Mouse (Mus musculus) CH12.LX (cell line): ENCODE results near the gene Rpl12. TPM values are rescaled to one million over a fixed set of nuclear protein-coding genes. Genes with fewer than 3 reads are reported as not detected.

Experiments
- DNase-seq: peaks from one replicate; pipeline ENCODE4 v3.0.0-alpha.2; 2013; ENCODE audit errors: extremely low read depth
- H3K27ac ChIP-seq: 2 replicates; pipeline ENCODE4 v1.5.1; 2012; ENCODE audit warnings: low read depth, mild to moderate bottlenecking, control low read depth, moderate library complexity; ENCODE audit not compliant: insufficient read depth
- H3K27me3 ChIP-seq: replicated peaks from 2 replicates; pipeline ENCODE3; 2012; ENCODE audit warnings: inconsistent platforms
- H3K36me3 ChIP-seq, 2 experiments: replicated peaks in 1 of 2; 2 replicates each; pipeline versions ENCODE3 to v1.6.1; 2012; ENCODE audit warnings: inconsistent platforms in 1 of 2, low read length in 1 of 2, mild to moderate bottlenecking in 1 of 2, mixed read lengths in 1 of 2, moderate library complexity in 1 of 2; ENCODE audit not compliant: control insufficient read depth in 1 of 2, insufficient read depth in 1 of 2
- H3K4me1 ChIP-seq, 2 experiments: 2 replicates each; pipeline ENCODE4 v1.6.1; 2012; ENCODE audit warnings: inconsistent platforms in 1 of 2, moderate library complexity in 1 of 2; ENCODE audit not compliant: insufficient read depth in 2 of 2, control insufficient read depth in 1 of 2
- H3K4me2 ChIP-seq: 2 replicates; pipeline ENCODE4 v1.6.1; 2012; ENCODE audit warnings: low read depth, mild to moderate bottlenecking, control low read depth; ENCODE audit not compliant: poor library complexity, insufficient read depth, severe bottlenecking
- H3K4me3 ChIP-seq, 3 experiments: fragments of 150-350 bp in 1 of 3; sonication (generic) in 1 of 3; replicated peaks in 1 of 3; 2 replicates each; pipeline versions ENCODE3 to v1.5.1; 2011 to 2012; ENCODE audit warnings: low read depth in 2 of 3, low read length in 2 of 3, mild to moderate bottlenecking in 2 of 3, moderate library complexity in 2 of 3, control low read depth in 1 of 3, improper control_type of control experiment in 1 of 3, inconsistent platforms in 1 of 3, mixed read lengths in 1 of 3; ENCODE audit not compliant: poor library complexity in 1 of 3
- H3K79me2 ChIP-seq: replicated peaks from 2 replicates; pipeline ENCODE4 v1.6.1; 2012; ENCODE audit warnings: mild to moderate bottlenecking, moderate library complexity; ENCODE audit not compliant: control insufficient read depth, poor library complexity, insufficient read depth, severe bottlenecking; ENCODE audit errors: extremely low read depth
- H3K9ac ChIP-seq: 2 replicates; pipeline ENCODE4 v1.6.1; 2012; ENCODE audit warnings: low read depth, mild to moderate bottlenecking, control low read depth, moderate library complexity; ENCODE audit not compliant: insufficient read depth
- H3K9me3 ChIP-seq: replicated peaks from 2 replicates; pipeline ENCODE3; 2012; ENCODE audit warnings: low read length, inconsistent platforms, mixed read lengths
- BHLHE40 ChIP-seq: IDR thresholded peaks from 2 replicates; pipeline ENCODE4 v1.6.1; 2011; ENCODE audit warnings: mild to moderate bottlenecking, low read depth, low read length, improper control_type of control experiment
- CHD1 ChIP-seq: IDR thresholded peaks from 2 replicates; pipeline ENCODE4 v1.6.1; 2012; ENCODE audit warnings: low read depth, low read length, improper control_type of control experiment, inconsistent platforms
- CHD2 ChIP-seq: IDR thresholded peaks from 2 replicates; pipeline ENCODE4 v1.6.1; 2011; ENCODE audit warnings: low read length, improper control_type of control experiment
- CTCF ChIP-seq, 2 experiments: IDR thresholded peaks in 1 of 2; conservative IDR thresholded peaks in 1 of 2; 2 replicates each; pipeline ENCODE4 v1.5.1; 2011 to 2012; ENCODE audit warnings: low read depth in 2 of 2, low read length in 2 of 2, improper control_type of control experiment in 1 of 2, inconsistent platforms in 1 of 2, mild to moderate bottlenecking in 1 of 2, moderate library complexity in 1 of 2
- E2F4 ChIP-seq: IDR thresholded peaks from 2 replicates; pipeline ENCODE4 v1.6.1; 2011; ENCODE audit warnings: low read depth, low read length, improper control_type of control experiment; ENCODE audit not compliant: insufficient replicate concordance
- ELF1 ChIP-seq: IDR thresholded peaks from 2 replicates; pipeline ENCODE4 v1.6.1; 2014; ENCODE audit warnings: low read depth, mild to moderate bottlenecking, inconsistent platforms, low read length, improper control_type of control experiment
- EP300 ChIP-seq: IDR thresholded peaks from 2 replicates; pipeline ENCODE4 v1.6.1; 2011; ENCODE audit warnings: low read length, improper control_type of control experiment
- ETS1 ChIP-seq: conservative IDR thresholded peaks from 2 replicates; pipeline ENCODE4 v1.6.1; 2012; ENCODE audit warnings: low read depth, mild to moderate bottlenecking, inconsistent platforms, low read length, improper control_type of control experiment, moderate library complexity
- GABPA ChIP-seq: IDR thresholded peaks from 2 replicates; pipeline ENCODE4 v1.6.1; 2012; ENCODE audit warnings: low read depth, low read length, improper control_type of control experiment, inconsistent platforms; ENCODE audit not compliant: insufficient replicate concordance
- HCFC1 ChIP-seq: IDR thresholded peaks from 2 replicates; pipeline ENCODE4 v1.6.1; 2012; ENCODE audit warnings: low read depth, mild to moderate bottlenecking, inconsistent platforms, low read length, improper control_type of control experiment
- IRF4 ChIP-seq: IDR thresholded peaks from 2 replicates; pipeline ENCODE4 v1.6.1; 2014; ENCODE audit warnings: low read depth, mild to moderate bottlenecking, inconsistent platforms, low read length, improper control_type of control experiment
- JUN ChIP-seq: IDR thresholded peaks from 2 replicates; pipeline ENCODE4 v1.6.1; 2011; ENCODE audit warnings: low read depth, mild to moderate bottlenecking, low read length, improper control_type of control experiment, moderate library complexity; ENCODE audit not compliant: insufficient read depth
- JUND ChIP-seq: conservative IDR thresholded peaks from 2 replicates; pipeline ENCODE4 v1.6.1; 2011; ENCODE audit warnings: low read depth, low read length, improper control_type of control experiment
- KAT2A ChIP-seq: IDR thresholded peaks from 2 replicates; pipeline ENCODE4 v1.6.1; 2012; ENCODE audit warnings: low read length, improper control_type of control experiment, inconsistent platforms; ENCODE audit not compliant: insufficient replicate concordance
- MAFK ChIP-seq: IDR thresholded peaks from 2 replicates; pipeline ENCODE4 v1.6.1; 2011; ENCODE audit warnings: low read length, improper control_type of control experiment; ENCODE audit not compliant: insufficient replicate concordance
- MAX ChIP-seq: IDR thresholded peaks from 2 replicates; pipeline ENCODE4 v1.6.1; 2011; ENCODE audit warnings: low read length, improper control_type of control experiment
- MAZ ChIP-seq: IDR thresholded peaks from 2 replicates; pipeline ENCODE4 v1.6.1; 2012; ENCODE audit warnings: low read depth, mild to moderate bottlenecking, inconsistent platforms, low read length, improper control_type of control experiment, moderate library complexity
- MEF2A ChIP-seq: IDR thresholded peaks from 2 replicates; pipeline ENCODE4 v1.6.1; 2014; ENCODE audit warnings: low read depth, mild to moderate bottlenecking, inconsistent platforms, low read length, improper control_type of control experiment, borderline replicate concordance
- MXI1 ChIP-seq: IDR thresholded peaks from 2 replicates; pipeline ENCODE4 v1.6.1; 2011; ENCODE audit warnings: mild to moderate bottlenecking, low read depth, low read length, improper control_type of control experiment
- MYC ChIP-seq: IDR thresholded peaks from 2 replicates; pipeline ENCODE4 v1.6.1; 2011; ENCODE audit warnings: low read depth, mild to moderate bottlenecking, improper control_type of control experiment, low read length
- NELFE ChIP-seq: IDR thresholded peaks from 2 replicates; pipeline ENCODE4 v1.6.1; 2011; ENCODE audit warnings: low read depth, low read length, improper control_type of control experiment
- NRF1 ChIP-seq: IDR thresholded peaks from 2 replicates; pipeline ENCODE4 v1.6.1; 2014; ENCODE audit warnings: low read depth, mild to moderate bottlenecking, inconsistent platforms, low read length, improper control_type of control experiment, moderate library complexity
- PAX5 ChIP-seq: IDR thresholded peaks from 2 replicates; pipeline ENCODE4 v1.6.1; 2012; ENCODE audit warnings: low read length, inconsistent platforms, mixed read lengths
- POLR2A ChIP-seq: IDR thresholded peaks from 2 replicates; pipeline ENCODE4 v1.6.1; 2011; ENCODE audit warnings: low read depth, mild to moderate bottlenecking, improper control_type of control experiment, low read length
- POLR2AphosphoS2 ChIP-seq: IDR thresholded peaks from 2 replicates; pipeline ENCODE4 v1.6.1; 2011; ENCODE audit warnings: low read depth, low read length, improper control_type of control experiment
- RAD21 ChIP-seq: IDR thresholded peaks from 2 replicates; pipeline ENCODE4 v1.6.1; 2011; ENCODE audit warnings: low read depth, mild to moderate bottlenecking, low read length, improper control_type of control experiment, moderate library complexity
- RCOR1 ChIP-seq: conservative IDR thresholded peaks from 2 replicates; pipeline ENCODE4 v1.6.1; 2012; ENCODE audit warnings: low read depth, mild to moderate bottlenecking, inconsistent platforms, low read length, improper control_type of control experiment
- SIN3A ChIP-seq: IDR thresholded peaks from 2 replicates; pipeline ENCODE4 v1.6.1; 2012; ENCODE audit warnings: low read length, improper control_type of control experiment, inconsistent platforms
- SMC3 ChIP-seq: IDR thresholded peaks from 2 replicates; pipeline ENCODE4 v1.6.1; 2011; ENCODE audit warnings: low read depth, low read length, improper control_type of control experiment
- TBP ChIP-seq: conservative IDR thresholded peaks from 2 replicates; pipeline ENCODE4 v1.6.1; 2011; ENCODE audit warnings: low read depth, low read length, improper control_type of control experiment
- TCF12 ChIP-seq: IDR thresholded peaks from 2 replicates; pipeline ENCODE4 v1.6.1; 2014; ENCODE audit warnings: low read depth, mild to moderate bottlenecking, inconsistent platforms, low read length, improper control_type of control experiment
- UBTF ChIP-seq: IDR thresholded peaks from 2 replicates; pipeline ENCODE4 v1.6.1; 2012; ENCODE audit warnings: low read depth, mild to moderate bottlenecking, inconsistent platforms, low read length, improper control_type of control experiment, moderate library complexity
- USF1 ChIP-seq: IDR thresholded peaks from 2 replicates; pipeline ENCODE4 v1.6.1; 2014; ENCODE audit warnings: low read depth, mild to moderate bottlenecking, inconsistent platforms, low read length, improper control_type of control experiment
- USF2 ChIP-seq: conservative IDR thresholded peaks from 2 replicates; pipeline ENCODE4 v1.6.1; 2011; ENCODE audit warnings: low read depth, low read length, improper control_type of control experiment
- ZC3H11A ChIP-seq: IDR thresholded peaks from 2 replicates; pipeline ENCODE4 v1.6.1; 2012; ENCODE audit warnings: low read depth, mild to moderate bottlenecking, inconsistent platforms, low read length, improper control_type of control experiment
- ZKSCAN1 ChIP-seq: IDR thresholded peaks from 2 replicates; pipeline ENCODE4 v1.6.1; 2012; ENCODE audit warnings: low read depth, inconsistent platforms, low read length, improper control_type of control experiment, borderline replicate concordance
- ZMIZ1 ChIP-seq: IDR thresholded peaks from 2 replicates; pipeline ENCODE4 v1.6.1; 2012; ENCODE audit warnings: low read depth, mild to moderate bottlenecking, inconsistent platforms, low read length, improper control_type of control experiment
- ZNF384 ChIP-seq: IDR thresholded peaks from 2 replicates; pipeline ENCODE4 v1.6.1; 2012; ENCODE audit warnings: low read depth, low read length, improper control_type of control experiment, inconsistent platforms
- dilution Hi-C: fragments of 300-500 bp; cut with MboI; formaldehyde crosslinking; loops from 2 replicates; pipeline ENCODE4 v1.14.3; 2020; ENCODE audit warnings: low sequenced_read_pairs; ENCODE audit not compliant: extremely low pct_unique_long_range_greater_than_20kb, extremely low pct_ligation_motif_present
- in situ Hi-C: fragments of 300-500 bp; cut with MboI; formaldehyde crosslinking; loops from 3 replicates; pipeline ENCODE4 v1.14.3; 2019; ENCODE audit warnings: low sequenced_read_pairs, low pct_ligation_motif_present, low pct_unique_long_range_greater_than_20kb, mixed read lengths
- polyA plus RNA-seq: library from polyadenylated mRNA; unstranded; fragments of >175 nt; gene quantifications from 2 replicates; pipeline ENCODE4 v1.2.1, GENCODE M21; 2012; ENCODE audit warnings: low read depth; ENCODE audit not compliant: insufficient read length
- total RNA-seq, 2 experiments: library from RNA; depleted of rRNA; stranded (reverse); fragments of 300-350 nt in 1 of 2; fragments of >200 nt in 1 of 2; gene quantifications; 2 replicates each; pipeline ENCODE4 v1.2.3; 2012 to 2014

Rpl12 gene
- total RNA-seq (2012; rRNA removed): 2,275 and 2,528 TPM in 2 replicates
- 1,298 and 1,607 TPM in 2 replicates for total RNA-seq (2014; rRNA removed)
- polyA plus RNA-seq: 87.8 and 91.3 TPM in 2 replicates

- Histone ChIP-seq H3K79me2 (peaks cover 34% of the 10 kb centered on the region), H3K36me3 (peaks cover 27 to 58% of the 10 kb centered on the region in 2 experiments), H3K4me3 (peak within 1 kb of the TSS; percentile 82 to 97 (median 93)), H3K27ac (peak within 1 kb of the TSS; percentile 90), H3K4me2 (peak within 1 kb of the TSS; percentile 93), H3K9ac (peak within 1 kb of the TSS; percentile 100), H3K4me1 (peaks cover 8 to 35% of the 10 kb centered on the region in 2 experiments), H3K9me3 (no peaks in the 10 kb centered on the region), H3K27me3 (no peaks in the 10 kb centered on the region)
- in situ Hi-C loops (no loop called here), dilution Hi-C loops (no loop called here)
- TF ChIP-seq GABPA (no peak), MAX (peak; percentile 93), EP300 (no peak), RAD21 (no peak), MEF2A (no peak), RCOR1 (no peak), MAFK (no peak), ZC3H11A (no peak), SIN3A (peak; percentile 65; the same call in 1 of the 2 replicates), USF2 (no peak), TCF12 (peak; percentile 98), UBTF (no peak; the same call in 1 of the 2 replicates), MAZ (peak; percentile 37; the same call in 1 of the 2 replicates), PAX5 (no peak), MXI1 (peak; percentile 96), POLR2AphosphoS2 (peak; percentile 95; the same call in 1 of the 2 replicates), JUN (no peak), NELFE (peak; percentile 98), USF1 (no peak), KAT2A (peak; percentile 85), NRF1 (peak; percentile 62), MYC (peak; percentile 97), ZNF384 (no peak), CHD1 (no peak), TBP (peak; percentile 97), CHD2 (peak; percentile 99), E2F4 (no peak), BHLHE40 (no peak; the same call in 1 of the 2 replicates), CTCF (conservative IDR thresholded peaks at IDR 0.05 in 1 of 2, IDR thresholded peaks at IDR 0.05 in 1 of 2; ENCODE audit: low read depth in 2 of 2, low read length in 2 of 2) (no peak), HCFC1 (peak; percentile 92), JUND (no peak), ETS1 (no peak), ELF1 (peak; percentile 73), SMC3 (no peak), ZMIZ1 (peak; percentile 96), IRF4 (no peak), ZKSCAN1 (no peak), POLR2A (peak; percentile 99)
- DNase-seq: peak; percentile 91
These were observed at the start of gene Rpl12, which contains the start of gene Lrsam1 for GRCm38 (mm10) chr2:32961192-32961995. Gene Rpl12 (plus strand): TSS chr2:32961559. Gene Lrsam1 (minus strand): TSS chr2:32961614.
